Mouse (Mus musculus) forebrain, embryonic 14.5 days (tissue): ENCODE data around the gene Ankrd60. TPM values are rescaled to one million over a fixed set of nuclear protein-coding genes. Genes with fewer than 3 reads are reported as not detected.

Experiments
- ATAC-seq: fragments of 200-750 bp; cut with Nextera tagmentation; 2 replicates; pipeline ENCODE4 v1.8.0; 2017; ENCODE audit warnings: mild to moderate bottlenecking, moderate library complexity
- DNase-seq: peaks from one replicate; pipeline ENCODE4 v3.0.0-alpha.2; 2015; ENCODE audit warnings: low spot score
- H3K27ac ChIP-seq: fragments of 300-500 bp; sonication (generic); 2 replicates; pipeline ENCODE4 v1.5.1; 2014; ENCODE audit warnings: low read depth, mild to moderate bottlenecking, control low read depth, low read length, moderate library complexity
- H3K27me3 ChIP-seq: fragments of 300-500 bp; sonication (generic); replicated peaks from 2 replicates; pipeline ENCODE4 v1.6.1; 2014; ENCODE audit warnings: low read length, control low read depth, mixed read lengths; ENCODE audit not compliant: control insufficient read depth, insufficient read depth
- H3K36me3 ChIP-seq: fragments of 300-500 bp; sonication (generic); 2 replicates; pipeline ENCODE4 v1.6.1; 2014; ENCODE audit warnings: low read length, control low read depth; ENCODE audit not compliant: control insufficient read depth, insufficient read depth
- H3K4me1 ChIP-seq: fragments of 300-500 bp; sonication (generic); 2 replicates; pipeline ENCODE4 v1.6.1; 2014; ENCODE audit warnings: antibody characterized with exemption, low read length, control low read depth; ENCODE audit not compliant: control insufficient read depth, insufficient read depth
- H3K4me2 ChIP-seq: fragments of 300-500 bp; sonication (generic); 2 replicates; pipeline ENCODE4 v1.6.1; 2014; ENCODE audit warnings: mild to moderate bottlenecking, control low read depth, low read length
- H3K4me3 ChIP-seq: fragments of 300-500 bp; sonication (generic); 2 replicates; pipeline ENCODE4 v1.5.1; 2014; ENCODE audit warnings: low read depth, low read length, control low read depth
- H3K9ac ChIP-seq: fragments of 300-500 bp; sonication (generic); 2 replicates; pipeline ENCODE4 v1.6.1; 2014; ENCODE audit warnings: mild to moderate bottlenecking, low read length, control low read depth, moderate library complexity
- H3K9me3 ChIP-seq: fragments of 300-500 bp; sonication (generic); replicated peaks from 2 replicates; pipeline ENCODE4 v1.6.1; 2016; ENCODE audit warnings: low read length, control low read depth, mixed read lengths; ENCODE audit not compliant: control insufficient read depth
- WGBS: fragments of 180-500 bp; shearing (Covaris S2); extraction: QIAGEN DNeasy Blood & Tissue Kit; methylation state at CpG from one replicate; pipeline ENCODE4 v1.1.7; 2014; 5-methylcytosine and 5-hydroxymethylcytosine counted together
- polyA plus RNA-seq: library from polyadenylated mRNA; unstranded; fragments of >200 nt; fragmentation: Nextera tagmentation; extraction: Ambion mirVana; gene quantifications from 2 replicates; pipeline ENCODE4 v1.2.1, GENCODE M21; 2014

Gene Ankrd60
- polyA plus RNA-seq, 1 experiment from 2014 or later, result not detected

DNA sequence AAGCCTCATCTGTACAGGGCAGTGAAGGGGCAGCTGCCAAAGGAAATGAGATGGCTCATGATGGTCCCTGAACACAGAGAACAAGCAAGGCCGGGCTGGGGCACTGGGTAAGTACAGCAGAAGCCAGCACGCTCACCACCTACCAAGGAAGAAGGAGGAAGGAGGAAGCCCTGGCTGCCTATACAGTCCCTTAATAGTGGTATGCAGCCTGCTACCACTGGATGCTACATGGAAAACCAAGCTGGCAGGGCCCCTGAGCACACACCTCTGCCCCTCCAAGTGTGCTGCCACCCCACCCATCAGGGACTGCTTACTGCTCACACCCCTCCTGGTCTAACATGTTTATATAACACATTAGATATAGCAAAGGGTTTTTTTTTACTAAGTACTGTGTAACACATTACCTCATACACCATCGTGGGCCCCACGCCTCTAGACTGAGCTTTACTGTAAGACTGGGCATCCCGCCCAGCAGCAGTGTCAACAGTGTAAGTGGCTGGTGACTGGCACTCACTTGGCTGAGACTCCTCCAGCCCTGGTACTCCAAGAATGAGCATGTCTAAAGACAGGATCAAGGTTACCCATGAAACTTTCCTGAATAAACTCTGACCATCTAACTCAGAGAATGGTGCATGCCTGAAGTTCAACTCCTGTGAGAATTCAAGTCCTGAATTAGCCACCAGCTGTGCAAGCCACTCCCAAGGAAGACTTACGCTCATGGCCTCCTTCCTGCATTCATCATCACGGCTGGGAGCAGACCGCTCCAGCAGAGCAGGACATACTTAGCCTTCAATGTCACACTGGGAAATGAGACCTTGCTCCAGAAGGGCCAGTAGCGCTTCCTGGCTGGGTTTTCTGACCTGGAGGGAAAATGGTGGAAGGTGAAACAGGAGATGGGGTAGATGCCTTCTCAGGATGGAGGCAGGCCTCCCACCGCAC is 30.1 kb upstream of the Ankrd60 start:
- DNase-seq (peak; percentile 86), ATAC-seq (peak; percentile 79)
- Histone ChIP-seq H3K4me1 (peaks cover 8% of the 10 kb centered on the region; the same call in 1 of the 2 replicates), H3K9ac (no peak overlapping the region), H3K27me3 (no peaks in the 10 kb centered on the region), H3K9me3 (no peaks in the 10 kb centered on the region), H3K36me3 (no peaks in the 10 kb centered on the region), H3K4me2 (no peak overlapping the region), H3K4me3 (no peak overlapping the region), H3K27ac (0 out of 2 replicates have a peak overlapping the region, but pooled peaks have one; percentile 5)
- 62% methylated on average over 10 of the region's 10 CpGs for WGBS

DNA sequence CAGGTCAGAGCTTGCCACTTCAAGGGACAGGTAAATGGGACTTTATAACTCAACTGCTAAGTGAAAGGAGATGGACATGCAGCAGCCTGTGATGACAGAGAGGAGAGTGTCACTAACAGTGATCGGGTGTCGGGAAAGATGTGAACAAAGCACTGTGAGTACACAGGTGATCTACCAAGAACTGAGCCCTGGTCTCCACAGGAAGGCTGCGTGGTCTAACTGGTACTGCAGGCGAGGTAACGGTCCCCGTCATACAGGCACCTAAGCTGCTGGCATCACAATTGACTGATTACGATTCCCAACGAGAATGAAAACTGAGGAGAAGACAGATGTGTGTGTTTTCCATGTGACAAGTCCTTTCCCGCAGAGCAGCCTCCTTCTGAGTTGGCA is 28.2 kb upstream of the Ankrd60 start:
- H3K4me1 ChIP-seq, result peaks cover 8% of the 10 kb centered on the region; the same call in 1 of the 2 replicates

DNA sequence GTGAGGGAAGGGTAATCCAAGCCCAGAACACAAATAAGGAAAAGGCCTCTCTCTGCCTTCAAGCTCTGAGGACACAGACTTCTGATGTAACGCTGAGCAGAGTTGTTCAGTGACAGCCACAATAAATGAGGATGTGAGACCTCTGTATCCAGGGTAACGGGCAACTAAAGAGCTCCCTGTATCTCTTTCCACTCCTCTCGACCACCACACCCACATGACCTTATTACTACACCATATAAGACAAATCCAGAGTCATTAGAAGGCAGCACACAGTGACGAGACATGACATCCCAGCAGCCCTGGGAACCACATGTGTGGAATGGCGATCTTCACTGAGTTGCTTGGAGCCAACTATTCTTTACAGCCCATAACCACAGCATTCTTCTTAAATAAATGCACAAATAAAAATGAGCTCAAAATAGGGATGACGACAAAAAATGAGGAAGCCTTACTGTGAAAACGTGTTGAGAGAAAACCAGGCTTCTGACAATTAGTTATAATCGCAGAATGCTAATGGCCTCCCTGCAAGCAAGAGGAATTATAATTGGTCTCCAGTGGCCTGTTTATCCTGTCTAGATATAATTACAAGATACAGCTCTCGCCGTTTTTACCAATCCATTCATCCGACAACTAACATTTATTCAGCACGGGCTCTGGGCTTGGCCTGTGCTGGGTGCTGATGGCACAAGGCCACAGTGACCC is 27.7 kb upstream of the Ankrd60 start:
- 35% methylated on average over 12 of the region's 12 CpGs for WGBS
- Histone ChIP-seq H3K4me3 (no peak overlapping the region), H3K27me3 (no peaks in the 10 kb centered on the region), H3K27ac (0 out of 2 replicates have a peak overlapping the region, but pooled peaks have one; percentile 41), H3K36me3 (no peaks in the 10 kb centered on the region), H3K4me2 (no peak overlapping the region), H3K9me3 (no peaks in the 10 kb centered on the region), H3K9ac (no peak overlapping the region), H3K4me1 (peaks cover 8% of the 10 kb centered on the region; the same call in 1 of the 2 replicates)
- DNase-seq (peak; percentile 59), ATAC-seq (peak; percentile 49; the same call in 1 of the 2 replicates)

More for the DNA sequence above, 28.2 kb upstream of the Ankrd60 start:
- Histone ChIP-seq H3K9me3 (no peaks in the 10 kb centered on the region), H3K27ac (0 out of 2 replicates have a peak overlapping the region, but pooled peaks have one; percentile 41), H3K36me3 (no peaks in the 10 kb centered on the region), H3K27me3 (no peaks in the 10 kb centered on the region), H3K4me2 (no peak overlapping the region), H3K9ac (no peak overlapping the region), H3K4me3 (no peak overlapping the region)
- DNase-seq (no peak), ATAC-seq (peak; percentile 13; the same call in 1 of the 2 replicates)
- whole genome bisulfite sequencing, result 75% methylated on average over 9 of the region's 9 CpGs

DNA sequence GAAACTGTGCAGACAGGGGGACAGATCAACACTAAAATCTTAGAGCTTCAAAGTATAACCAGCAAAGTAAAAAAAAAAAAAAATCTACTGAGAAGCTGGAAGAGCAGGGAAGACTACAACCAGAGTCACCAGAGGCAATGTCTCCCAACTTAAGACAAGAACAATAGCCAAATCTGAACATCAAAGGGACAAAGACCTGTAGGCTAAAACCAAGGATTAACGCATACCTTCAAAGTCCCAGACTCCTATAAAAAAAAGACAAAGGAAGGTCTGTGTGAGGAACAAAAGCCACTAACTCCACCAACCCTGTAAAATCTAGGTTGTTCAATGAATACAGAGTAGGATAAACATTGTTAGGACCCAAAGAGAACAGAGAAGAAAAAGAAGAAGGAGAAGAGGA is 23.7 kb upstream of the Ankrd60 start:
- WGBS, result 75% methylated on average over 1 of the region's 1 CpGs
- Histone ChIP-seq H3K9me3 (no peaks in the 10 kb centered on the region), H3K4me2 (no peak overlapping the region), H3K27me3 (no peaks in the 10 kb centered on the region), H3K9ac (no peak overlapping the region), H3K4me3 (no peak overlapping the region), H3K4me1 (peaks cover 4% of the 10 kb centered on the region; the same call in 1 of the 2 replicates), H3K27ac (no peak overlapping the region), H3K36me3 (no peaks in the 10 kb centered on the region)
- DNase-seq (no peak), ATAC-seq (no peak)

DNA sequence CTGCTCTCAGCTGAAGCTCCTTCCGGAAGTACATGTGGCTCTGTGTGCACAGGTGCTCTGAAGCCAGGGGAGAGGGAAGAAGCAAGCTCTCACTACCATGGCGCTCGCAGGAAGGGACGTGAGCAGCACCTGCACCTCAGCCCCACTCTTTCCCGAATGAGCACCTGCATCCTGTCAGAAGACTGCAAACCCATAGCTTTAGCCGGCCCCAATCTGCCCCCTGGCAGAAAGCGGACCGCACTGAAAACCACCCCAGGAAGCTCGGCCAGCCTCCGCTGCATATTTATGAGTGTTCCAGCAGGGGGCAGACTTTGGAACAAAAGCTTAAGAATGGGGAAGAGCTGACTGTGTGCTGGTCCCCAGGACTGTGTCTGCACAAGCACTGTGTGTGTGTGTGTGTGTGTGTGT is 17.2 kb upstream of the Ankrd60 start:
- Histone ChIP-seq H3K27ac (no peak overlapping the region), H3K27me3 (no peaks in the 10 kb centered on the region), H3K4me3 (no peak overlapping the region), H3K4me2 (no peak overlapping the region), H3K9me3 (no peaks in the 10 kb centered on the region), H3K9ac (no peak overlapping the region), H3K36me3 (peaks cover 4% of the 10 kb centered on the region; the same call in 1 of the 2 replicates), H3K4me1 (no peaks in the 10 kb centered on the region)
- ATAC-seq (no peak), DNase-seq (peak; percentile 39)
- WGBS, result 33% methylated on average over 10 of the region's 10 CpGs

DNA sequence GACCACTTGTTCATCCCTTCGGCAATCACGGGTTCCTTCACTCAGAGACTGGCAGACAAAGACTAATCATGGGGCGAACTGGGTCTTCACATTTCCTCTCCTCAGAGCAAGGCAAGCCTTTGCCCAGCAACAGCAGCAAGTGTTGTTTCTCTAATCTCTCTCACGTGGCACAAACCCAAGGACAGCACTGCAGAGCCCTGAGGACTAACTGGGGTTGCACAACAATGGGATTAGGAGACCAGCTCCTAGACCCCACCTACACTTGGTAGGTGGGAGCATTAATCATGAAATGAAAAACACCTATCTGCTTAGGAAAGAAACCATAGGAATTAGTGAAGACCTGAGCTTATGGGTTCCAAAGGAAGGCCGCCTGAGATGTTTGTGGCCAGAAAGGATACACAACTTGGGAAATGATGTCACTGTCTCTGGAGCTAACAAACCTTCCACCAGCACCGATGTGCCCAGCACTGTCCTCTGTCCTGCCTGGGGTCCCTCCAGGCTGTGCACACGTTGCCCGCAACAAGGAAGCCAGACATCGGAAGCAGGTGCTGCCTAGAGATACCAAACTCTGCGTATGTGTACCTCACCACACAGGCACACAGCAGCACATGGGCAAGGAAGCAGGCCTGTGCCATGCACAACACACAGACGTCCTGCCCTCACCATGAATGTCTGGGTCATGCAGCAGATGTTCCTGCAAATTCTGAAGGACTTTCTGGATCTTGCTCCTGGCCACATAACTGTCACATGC is 16.3 kb upstream of the Ankrd60 start:
- no peaks in the 10 kb centered on the region for H3K9me3 ChIP-seq
- DNase-seq (no peak), ATAC-seq (no peak)
- H3K4me2 ChIP-seq, result no peak overlapping the region
- peaks cover 4% of the 10 kb centered on the region; the same call in 1 of the 2 replicates for H3K36me3 ChIP-seq
- H3K27me3 ChIP-seq, result no peaks in the 10 kb centered on the region
- no peaks in the 10 kb centered on the region for H3K4me1 ChIP-seq
- 51% methylated on average over 11 of the region's 11 CpGs for WGBS
- no peak overlapping the region for H3K9ac ChIP-seq
- no peak overlapping the region for H3K27ac ChIP-seq
- H3K4me3 ChIP-seq, result no peak overlapping the region

DNA sequence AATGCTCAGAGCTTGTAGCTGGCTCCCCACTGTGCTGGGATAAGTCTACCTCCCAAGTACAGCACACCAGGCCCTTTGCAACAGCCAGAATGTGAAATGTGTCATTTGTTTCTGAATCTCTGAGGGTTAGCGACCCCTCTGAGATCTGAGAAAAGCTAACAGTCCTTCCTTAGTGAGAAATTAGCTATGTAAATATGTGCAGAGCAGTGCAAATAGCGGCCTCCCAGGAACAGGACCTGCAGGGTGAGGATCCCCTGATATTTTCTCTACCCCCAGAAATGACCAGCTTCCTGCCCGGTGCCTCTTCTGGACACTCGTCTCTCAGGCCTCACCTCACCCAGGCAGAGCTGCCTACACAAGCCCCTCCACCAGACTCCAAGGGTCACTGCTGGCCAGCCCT is 15.7 kb upstream of the Ankrd60 start:
- Histone ChIP-seq H3K9me3 (no peaks in the 10 kb centered on the region), H3K27me3 (no peaks in the 10 kb centered on the region), H3K4me2 (no peak overlapping the region), H3K9ac (no peak overlapping the region), H3K4me3 (no peak overlapping the region), H3K27ac (no peak overlapping the region), H3K36me3 (peaks cover 4% of the 10 kb centered on the region; the same call in 1 of the 2 replicates), H3K4me1 (no peaks in the 10 kb centered on the region)
- ATAC-seq (no peak), DNase-seq (no peak)
- WGBS, result 48% methylated on average over 4 of the region's 4 CpGs

DNA sequence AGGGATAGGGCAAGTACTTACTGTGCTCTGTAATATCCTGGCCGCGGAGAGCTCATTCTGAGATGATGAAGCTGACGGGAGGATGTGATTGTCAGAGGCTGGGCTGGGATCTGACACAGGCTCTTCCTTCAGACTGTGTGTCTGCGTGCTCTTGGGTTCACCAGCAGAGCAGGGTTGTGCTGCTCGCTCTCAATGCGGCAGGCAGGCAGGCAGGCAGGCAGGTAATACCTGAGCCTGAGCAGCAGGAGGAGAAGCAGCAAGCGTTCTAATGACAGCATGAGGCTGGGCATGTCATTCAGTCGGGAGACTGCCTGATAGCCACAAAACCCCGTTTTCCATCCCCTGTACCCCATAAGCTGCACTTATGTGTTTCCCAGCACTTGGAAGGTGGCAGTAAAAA is 14.6 kb upstream of the Ankrd60 start:
- WGBS, result 53% methylated on average over 9 of the region's 9 CpGs
- Histone ChIP-seq H3K4me2 (no peak overlapping the region), H3K27me3 (no peaks in the 10 kb centered on the region), H3K36me3 (peaks cover 4% of the 10 kb centered on the region; the same call in 1 of the 2 replicates), H3K4me1 (no peaks in the 10 kb centered on the region), H3K9me3 (no peaks in the 10 kb centered on the region), H3K4me3 (no peak overlapping the region), H3K27ac (no peak overlapping the region), H3K9ac (no peak overlapping the region)
- no peak for ATAC-seq
- no peak for DNase-seq
